Mouse (Mus musculus): ENCODE measurements at regions not wholly inside any gene's neighbourhood (a gene's known extent, or its start where the extent isn't known, plus 50 kb on each side); places are given as distances from the start of the nearest gene placed in this dataset.
A peak's percentile ranks its signal among the peaks of the same experiment; 100 is the strongest.

DNA sequence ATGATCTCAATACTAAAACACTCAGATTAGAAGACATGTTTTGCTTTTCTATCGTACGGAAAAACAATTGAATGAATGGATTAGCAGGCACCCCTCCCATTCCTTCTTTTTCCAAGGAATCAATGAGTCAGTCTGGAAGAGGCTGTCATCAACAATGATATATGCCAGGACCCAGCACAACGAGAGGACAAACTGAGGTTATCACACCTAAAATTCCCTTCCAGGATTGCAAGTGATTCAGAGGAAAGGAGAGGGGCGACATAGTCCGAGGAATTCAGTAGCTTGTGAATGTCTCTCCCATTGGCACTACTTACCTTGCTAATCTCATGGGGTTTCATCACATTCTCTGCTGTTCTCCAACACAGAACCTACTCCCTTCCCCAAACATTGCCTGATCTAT lies 620.1 kb upstream of the Mpdz start:
- no peak for ATAC-seq (replicated peaks)
- no peak overlapping the region for H3K9ac ChIP-seq (replicated peaks)
- no peaks in the 10 kb centered on the region for H3K4me1 ChIP-seq
- no peaks in the 10 kb centered on the region for H3K9me3 ChIP-seq
- 78% methylated on average over 5 of the region's 5 CpGs for WGBS
- no peak overlapping the region for H3K4me3 ChIP-seq
- H3K4me2 ChIP-seq (replicated peaks): no peak overlapping the region
- H3K27ac ChIP-seq (replicated peaks): no peak overlapping the region
- H3K36me3 ChIP-seq: no peaks in the 10 kb centered on the region
- H3K27me3 ChIP-seq: no peaks in the 10 kb centered on the region

DNA sequence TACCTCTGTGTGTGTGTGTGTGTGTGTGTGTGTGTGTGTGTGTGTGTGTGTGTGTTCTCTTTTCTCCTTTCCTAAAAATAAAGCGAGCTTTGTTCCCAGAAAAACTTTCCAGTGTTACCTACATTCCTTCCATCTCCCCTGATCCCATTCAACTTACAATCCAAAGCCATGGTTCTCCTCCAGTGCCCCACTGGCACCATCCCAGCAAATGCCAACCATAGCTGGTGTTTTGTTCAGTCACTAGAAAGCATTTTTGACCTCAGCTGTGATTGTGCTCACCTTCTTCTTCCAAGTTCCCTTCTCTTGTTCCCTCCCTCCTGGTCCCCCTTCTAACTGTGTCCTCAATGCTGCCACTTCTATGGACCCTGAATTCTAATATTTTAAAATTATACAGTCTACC lies 614.1 kb upstream of the Mpdz start:
- H3K9ac ChIP-seq (replicated peaks): no peak overlapping the region
- H3K4me2 ChIP-seq (replicated peaks): no peak overlapping the region
- no peak overlapping the region for H3K4me3 ChIP-seq
- no peak for ATAC-seq (replicated peaks)
- 92% methylated on average over 1 of the region's 1 CpGs for WGBS
- H3K27ac ChIP-seq (replicated peaks): no peak overlapping the region
- H3K27me3 ChIP-seq: no peaks in the 10 kb centered on the region
- H3K36me3 ChIP-seq: no peaks in the 10 kb centered on the region
- H3K4me1 ChIP-seq: no peaks in the 10 kb centered on the region
- H3K9me3 ChIP-seq: no peaks in the 10 kb centered on the region

DNA sequence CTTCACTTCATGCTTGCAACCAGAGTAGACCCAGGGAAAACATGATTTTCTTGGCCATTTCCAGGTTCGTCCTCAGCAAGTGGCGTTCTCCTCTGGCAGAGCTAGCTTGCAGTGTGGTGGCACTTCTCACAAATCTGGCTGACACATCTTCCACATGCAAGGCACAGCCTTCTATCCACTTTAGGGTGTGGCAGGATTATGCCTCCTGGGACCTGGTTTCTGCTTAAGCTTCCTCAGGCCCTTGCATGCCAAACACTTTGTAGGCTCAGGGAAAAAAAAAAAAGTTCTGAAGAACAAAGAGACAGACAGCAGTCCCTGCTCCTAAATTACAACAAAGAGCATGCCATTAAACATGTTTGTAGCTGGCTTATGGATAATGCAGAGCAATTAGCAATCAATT lies 605.6 kb upstream of the Mpdz start:
- Histone ChIP-seq H3K9ac (replicated peaks) (no peak overlapping the region), H3K9me3 (no peaks in the 10 kb centered on the region), H3K36me3 (no peaks in the 10 kb centered on the region), H3K27me3 (no peaks in the 10 kb centered on the region), H3K4me2 (replicated peaks) (no peak overlapping the region), H3K4me1 (no peaks in the 10 kb centered on the region), H3K4me3 (no peak overlapping the region), H3K27ac (replicated peaks) (no peak overlapping the region)
- WGBS: 71% methylated on average over 2 of the region's 2 CpGs
- no peak for ATAC-seq (replicated peaks)

DNA sequence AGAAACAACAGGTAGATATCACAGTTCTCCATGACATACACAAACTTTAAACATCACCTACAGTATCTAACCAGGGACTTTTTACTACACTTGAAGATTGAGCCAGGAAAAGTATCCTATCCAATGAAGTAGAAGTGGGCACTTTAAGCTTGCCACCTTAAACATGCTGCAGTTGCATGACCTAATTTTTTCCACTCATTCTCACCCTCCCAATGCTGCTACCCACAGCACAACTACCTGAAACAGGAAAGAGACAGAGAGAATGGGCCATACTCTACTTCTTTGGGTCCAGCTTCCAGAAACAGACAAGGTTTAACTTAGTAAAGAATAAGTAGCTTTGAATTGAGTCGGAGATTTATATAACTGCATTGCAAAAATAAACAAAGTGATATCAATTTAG lies 594.9 kb upstream of the Mpdz start:
- ATAC-seq (replicated peaks): no peak
- H3K4me1 ChIP-seq: 0 out of 2 replicates have a peak, but pooled peaks cover 3% of the 10 kb centered on the region
- H3K4me3 ChIP-seq: no peak overlapping the region
- WGBS: 93% methylated on average over 1 of the region's 1 CpGs
- H3K27me3 ChIP-seq: no peaks in the 10 kb centered on the region
- H3K27ac ChIP-seq (replicated peaks): no peak overlapping the region
- H3K36me3 ChIP-seq: no peaks in the 10 kb centered on the region
- no peaks in the 10 kb centered on the region for H3K9me3 ChIP-seq
- no peak overlapping the region for H3K9ac ChIP-seq (replicated peaks)
- H3K4me2 ChIP-seq (replicated peaks): no peak overlapping the region

DNA sequence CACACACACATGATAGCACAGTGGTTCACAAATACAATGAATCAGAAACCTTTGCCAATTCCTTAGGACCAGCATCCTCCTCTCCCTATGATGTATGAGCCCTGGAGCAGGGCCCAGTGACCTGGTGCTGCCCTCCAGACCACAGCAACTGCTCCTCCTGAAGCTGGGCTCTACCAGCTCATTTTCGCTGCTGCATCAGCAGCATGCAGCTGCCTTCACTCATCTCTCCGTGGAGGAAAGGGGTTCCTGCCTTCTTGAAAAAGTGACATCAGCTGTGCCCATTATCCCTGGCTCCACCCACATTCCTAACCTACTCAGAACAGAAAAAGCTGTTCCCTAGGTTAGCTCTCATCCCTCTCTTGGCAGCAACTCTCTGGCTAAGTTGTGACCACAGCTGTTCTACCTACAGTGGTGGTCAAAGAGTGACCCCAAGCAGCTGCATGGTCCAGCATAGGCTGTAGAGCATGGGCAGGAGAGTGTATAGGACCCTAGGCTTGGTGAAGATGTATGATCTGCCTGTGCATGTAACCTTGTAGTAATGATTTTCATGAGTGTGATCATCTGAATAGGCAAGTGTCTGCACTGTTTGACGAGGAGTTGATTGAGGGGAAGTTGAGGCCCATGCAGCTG lies 592.6 kb upstream of the Mpdz start:
- 37% methylated on average over 3 of the region's 3 CpGs for WGBS
- ATAC-seq (replicated peaks): no peak
- no peaks in the 10 kb centered on the region for H3K36me3 ChIP-seq
- 0 out of 2 replicates have a peak, but pooled peaks cover 3% of the 10 kb centered on the region for H3K4me1 ChIP-seq
- no peaks in the 10 kb centered on the region for H3K9me3 ChIP-seq
- no peak overlapping the region for H3K4me2 ChIP-seq (replicated peaks)
- H3K9ac ChIP-seq (replicated peaks): no peak overlapping the region
- no peak overlapping the region for H3K27ac ChIP-seq (replicated peaks)
- H3K27me3 ChIP-seq: no peaks in the 10 kb centered on the region
- H3K4me3 ChIP-seq: no peak overlapping the region

DNA sequence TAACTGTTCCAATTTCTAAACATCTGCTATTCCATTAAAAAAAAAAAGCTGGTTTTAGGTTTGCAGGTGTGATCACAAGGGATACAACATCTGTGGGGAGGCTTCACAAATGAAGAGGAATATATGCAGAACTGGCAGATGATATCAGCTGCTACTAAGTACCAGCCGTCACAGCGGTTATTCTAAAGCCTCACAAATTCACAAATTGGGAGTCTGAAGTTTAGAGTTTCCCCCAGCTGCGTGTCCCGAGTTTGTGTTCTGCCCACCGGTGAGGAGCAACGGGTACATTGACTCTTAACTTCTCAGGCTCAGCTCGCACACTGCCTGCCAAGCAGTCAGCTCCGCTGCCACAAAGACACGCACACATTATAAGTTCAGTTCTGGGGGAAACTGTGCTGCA lies 586.6 kb upstream of the Mpdz start:
- no peak overlapping the region for H3K4me2 ChIP-seq (replicated peaks)
- H3K4me1 ChIP-seq: peaks cover 8% of the 10 kb centered on the region
- no peak for ATAC-seq (replicated peaks)
- H3K27ac ChIP-seq (replicated peaks): no peak overlapping the region
- H3K4me3 ChIP-seq: no peak overlapping the region
- no peaks in the 10 kb centered on the region for H3K9me3 ChIP-seq
- WGBS: 74% methylated on average over 9 of the region's 9 CpGs
- H3K36me3 ChIP-seq: no peaks in the 10 kb centered on the region
- H3K9ac ChIP-seq (replicated peaks): no peak overlapping the region
- no peaks in the 10 kb centered on the region for H3K27me3 ChIP-seq

DNA sequence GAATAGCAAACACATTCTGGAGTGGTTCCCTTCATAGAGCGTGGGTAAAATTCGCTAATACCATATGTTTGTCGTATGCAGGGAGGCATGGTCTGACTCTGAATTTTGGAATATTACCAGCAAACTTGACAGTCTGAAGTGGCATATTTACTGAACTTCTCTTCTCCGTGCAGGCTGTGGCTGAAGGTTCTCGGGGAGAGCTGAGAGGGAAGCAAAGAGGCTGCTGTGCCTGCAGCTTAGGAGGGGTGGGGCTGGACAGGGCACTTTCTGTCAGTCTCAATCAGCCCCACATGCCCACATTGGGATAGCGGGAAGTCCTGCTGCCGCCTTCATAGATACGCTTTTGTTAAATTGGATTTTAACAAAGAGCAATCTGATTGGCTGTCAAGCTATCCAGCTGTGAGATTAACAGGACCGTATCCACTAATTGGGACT lies 584.8 kb upstream of the Mpdz start:
- Histone ChIP-seq H3K27me3 (no peaks in the 10 kb centered on the region), H3K4me2 (replicated peaks) (peak overlapping the region; percentile 35), H3K27ac (replicated peaks) (no peak overlapping the region), H3K9me3 (no peaks in the 10 kb centered on the region), H3K36me3 (no peaks in the 10 kb centered on the region), H3K9ac (replicated peaks) (no peak overlapping the region), H3K4me3 (peak overlapping the region; percentile 9; the same call in 1 of the 2 replicates), H3K4me1 (peaks cover 8% of the 10 kb centered on the region)
- 15% methylated on average over 9 of the region's 9 CpGs for WGBS
- ATAC-seq (replicated peaks): peak; percentile 85

DNA sequence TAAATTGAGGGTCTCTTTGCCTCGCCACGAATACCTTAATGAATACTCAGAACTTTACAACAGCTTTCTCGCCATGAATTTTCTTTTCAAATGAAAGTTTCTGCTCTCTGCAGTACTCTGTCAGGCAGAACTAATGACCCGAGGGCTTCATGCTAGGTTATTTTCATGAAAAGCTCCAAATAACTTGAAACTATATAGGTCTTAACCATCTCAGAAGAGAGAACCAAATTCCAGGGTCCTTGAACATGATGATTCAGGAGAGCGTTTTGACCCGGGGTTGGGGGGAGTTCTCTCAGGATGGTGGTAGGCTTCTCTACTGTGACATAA lies 558.8 kb upstream of the Mpdz start:
- Histone ChIP-seq H3K9me3 (no peaks in the 10 kb centered on the region), H3K36me3 (no peaks in the 10 kb centered on the region), H3K27me3 (no peaks in the 10 kb centered on the region), H3K4me3 (no peak overlapping the region), H3K4me1 (peaks cover 4% of the 10 kb centered on the region; the same call in 1 of the 2 replicates), H3K27ac (replicated peaks) (no peak overlapping the region), H3K4me2 (replicated peaks) (no peak overlapping the region), H3K9ac (replicated peaks) (no peak overlapping the region)
- no peak for ATAC-seq (replicated peaks)
- WGBS: 81% methylated on average over 6 of the region's 6 CpGs

DNA sequence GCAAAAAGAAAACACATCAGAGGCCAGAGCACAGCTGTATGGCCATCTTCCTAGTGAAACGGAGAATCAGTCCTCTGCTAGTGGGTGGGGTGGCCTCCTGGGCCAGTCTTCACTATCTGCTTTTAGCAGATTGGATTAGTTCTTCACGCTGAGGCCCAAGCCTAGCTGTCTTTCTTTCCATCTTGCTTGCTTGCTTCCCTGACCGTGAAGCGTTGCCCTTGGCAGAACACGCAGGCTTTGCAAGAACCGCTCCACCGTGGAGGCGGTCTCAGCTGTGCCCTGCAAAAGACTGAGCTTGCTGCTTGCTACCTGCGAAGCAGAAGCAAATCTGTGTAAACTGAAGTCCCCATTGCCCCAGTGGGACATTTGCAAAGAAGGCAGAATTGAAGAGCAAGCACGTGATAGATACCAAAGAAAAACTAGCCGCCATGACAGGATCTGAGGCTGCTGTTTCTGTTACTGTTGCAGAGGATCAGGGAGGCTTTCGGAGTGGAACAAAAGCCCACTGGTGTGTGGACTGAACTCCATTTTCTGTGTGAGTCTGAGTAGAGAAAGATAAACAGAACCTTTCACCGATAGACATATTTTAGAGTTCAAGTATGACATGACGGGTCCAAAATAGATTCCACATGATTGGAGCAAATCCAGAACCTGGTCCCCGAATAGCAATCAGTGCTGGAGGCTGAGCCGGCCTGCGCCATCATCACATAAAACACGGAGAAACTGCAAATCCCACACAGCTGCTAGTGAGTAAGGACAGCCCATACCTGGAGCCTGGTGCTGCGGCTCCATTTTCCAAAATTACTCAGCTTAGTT lies 558.2 kb upstream of the Mpdz start:
- no peak overlapping the region for H3K4me2 ChIP-seq (replicated peaks)
- H3K4me1 ChIP-seq: peaks cover 4% of the 10 kb centered on the region; the same call in 1 of the 2 replicates
- no peaks in the 10 kb centered on the region for H3K36me3 ChIP-seq
- H3K9ac ChIP-seq (replicated peaks): no peak overlapping the region
- WGBS: 84% methylated on average over 19 of the region's 19 CpGs
- ATAC-seq (replicated peaks): no peak
- H3K27me3 ChIP-seq: no peaks in the 10 kb centered on the region
- no peak overlapping the region for H3K27ac ChIP-seq (replicated peaks)
- H3K9me3 ChIP-seq: no peaks in the 10 kb centered on the region
- H3K4me3 ChIP-seq: no peak overlapping the region

DNA sequence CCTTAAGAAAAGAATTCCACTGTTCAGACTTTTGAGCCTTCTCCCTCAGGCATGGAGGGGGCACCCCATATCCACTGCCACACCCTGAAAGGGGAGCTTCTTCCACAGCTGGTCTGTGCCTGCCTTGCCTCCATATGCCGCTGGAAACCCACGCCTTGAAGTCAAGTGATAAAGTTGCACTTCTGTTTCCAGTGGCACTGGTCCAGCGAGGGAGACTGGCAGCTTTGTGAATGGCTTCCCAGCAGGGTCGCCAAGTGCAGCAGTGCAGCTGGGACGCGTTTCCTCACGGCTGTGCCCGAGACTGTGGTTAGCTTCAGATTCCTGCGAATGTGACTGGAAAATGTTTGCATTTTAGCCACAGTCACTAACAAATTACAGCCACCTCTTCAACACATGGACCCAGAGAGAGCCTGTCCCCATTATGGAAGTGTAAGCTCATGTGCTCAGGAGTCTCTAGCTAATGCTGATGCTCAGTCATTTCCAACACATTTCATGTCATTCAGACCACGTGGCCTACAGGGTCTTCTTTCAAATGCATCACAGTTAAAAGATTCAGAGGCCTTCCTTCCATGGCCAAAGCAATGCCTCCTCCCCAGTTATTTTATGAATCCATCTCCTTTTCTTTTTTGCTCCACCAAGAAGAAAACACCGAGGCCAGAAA lies 557.2 kb upstream of the Mpdz start:
- Histone ChIP-seq H3K4me3 (no peak overlapping the region), H3K9me3 (no peaks in the 10 kb centered on the region), H3K36me3 (no peaks in the 10 kb centered on the region), H3K4me2 (replicated peaks) (no peak overlapping the region), H3K4me1 (peaks cover 4% of the 10 kb centered on the region; the same call in 1 of the 2 replicates), H3K9ac (replicated peaks) (no peak overlapping the region), H3K27me3 (no peaks in the 10 kb centered on the region), H3K27ac (replicated peaks) (no peak overlapping the region)
- 41% methylated on average over 11 of the region's 11 CpGs for WGBS
- ATAC-seq (replicated peaks): peak; percentile 63

DNA sequence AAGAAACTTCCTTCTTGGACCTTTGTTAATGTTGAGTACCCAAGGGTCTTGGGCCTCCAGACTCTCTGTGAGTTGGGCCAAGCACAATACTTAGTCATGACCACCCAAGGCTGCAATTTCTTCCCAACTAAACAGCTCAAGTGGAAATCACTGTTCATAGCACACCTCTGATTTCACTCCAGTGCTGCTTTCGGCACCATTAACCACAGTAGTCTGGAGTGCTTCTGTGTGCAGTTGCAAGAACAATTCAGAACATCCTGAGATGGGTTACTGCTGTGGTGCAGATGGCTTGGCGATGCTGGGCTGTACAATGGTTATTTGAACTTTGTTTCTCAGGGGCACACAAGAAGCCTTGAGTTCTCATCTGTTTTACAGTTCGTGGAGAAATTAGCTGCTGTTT lies 556.5 kb upstream of the Mpdz start:
- H3K27me3 ChIP-seq: no peaks in the 10 kb centered on the region
- no peak overlapping the region for H3K27ac ChIP-seq (replicated peaks)
- peaks cover 4% of the 10 kb centered on the region; the same call in 1 of the 2 replicates for H3K4me1 ChIP-seq
- WGBS: 91% methylated on average over 3 of the region's 3 CpGs
- no peak overlapping the region for H3K4me2 ChIP-seq (replicated peaks)
- no peak overlapping the region for H3K4me3 ChIP-seq
- H3K9ac ChIP-seq (replicated peaks): no peak overlapping the region
- ATAC-seq (replicated peaks): no peak
- H3K36me3 ChIP-seq: no peaks in the 10 kb centered on the region
- H3K9me3 ChIP-seq: no peaks in the 10 kb centered on the region

DNA sequence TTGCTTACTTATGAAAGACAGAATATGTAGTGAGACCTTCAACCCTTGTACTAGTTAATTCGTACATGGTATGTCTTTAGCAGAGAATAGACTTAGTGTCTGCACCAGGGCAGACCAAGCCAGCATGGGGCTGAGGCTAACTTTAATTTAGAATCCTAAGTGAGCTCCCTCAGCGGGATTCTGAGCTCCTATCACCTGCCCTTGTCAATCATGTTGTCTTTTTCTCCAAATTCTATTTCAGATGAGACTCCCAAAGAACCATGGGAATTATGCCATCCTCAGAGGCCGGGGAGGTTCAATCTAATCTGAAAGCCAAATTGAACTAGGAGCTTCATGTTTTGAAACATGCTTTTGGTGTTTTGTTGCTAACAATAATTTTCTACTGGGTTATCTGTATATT lies 553.8 kb upstream of the Mpdz start:
- no peaks in the 10 kb centered on the region for H3K27me3 ChIP-seq
- H3K27ac ChIP-seq (replicated peaks): no peak overlapping the region
- H3K9me3 ChIP-seq: no peaks in the 10 kb centered on the region
- no peak overlapping the region for H3K9ac ChIP-seq (replicated peaks)
- H3K4me3 ChIP-seq: no peak overlapping the region
- ATAC-seq (replicated peaks): no peak
- H3K4me2 ChIP-seq (replicated peaks): no peak overlapping the region
- peaks cover 4% of the 10 kb centered on the region; the same call in 1 of the 2 replicates for H3K4me1 ChIP-seq
- 72% methylated on average over 3 of the region's 3 CpGs for WGBS
- H3K36me3 ChIP-seq: no peaks in the 10 kb centered on the region
